Mouse (Mus musculus): ENCODE measurements around the gene Srebf1. TPM values are rescaled to one million over a fixed set of nuclear protein-coding genes. Genes with fewer than 3 reads are reported as not detected.
A peak's percentile ranks its signal among the peaks of the same experiment; 100 is the strongest.

Gene Srebf1
- total RNA-seq, 2 experiments from 2014 or later, result 35.8 to 50.8 TPM

DNA sequence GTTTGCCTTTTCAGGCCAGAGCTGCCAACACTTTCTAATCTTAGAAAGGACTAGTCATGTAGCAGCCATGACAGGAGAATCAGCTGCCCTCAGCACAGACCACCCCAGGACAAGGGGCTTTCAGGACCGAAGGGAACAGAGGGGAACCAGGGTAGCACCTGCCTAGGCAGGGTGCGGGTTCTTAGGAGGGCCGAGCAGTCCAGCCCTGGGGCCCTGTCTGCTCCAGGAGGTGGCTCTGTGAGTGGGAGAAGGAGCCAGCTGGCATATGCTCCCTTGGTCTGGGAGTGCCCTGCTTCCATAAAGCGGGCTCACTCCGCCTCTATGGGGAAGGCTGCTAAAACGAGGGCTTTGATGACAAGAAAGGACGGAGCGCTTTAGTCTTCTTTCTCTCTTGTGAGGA lies 10.9 kb upstream of the Srebf1 start:
- peak; percentile 51 for DNase-seq

DNA sequence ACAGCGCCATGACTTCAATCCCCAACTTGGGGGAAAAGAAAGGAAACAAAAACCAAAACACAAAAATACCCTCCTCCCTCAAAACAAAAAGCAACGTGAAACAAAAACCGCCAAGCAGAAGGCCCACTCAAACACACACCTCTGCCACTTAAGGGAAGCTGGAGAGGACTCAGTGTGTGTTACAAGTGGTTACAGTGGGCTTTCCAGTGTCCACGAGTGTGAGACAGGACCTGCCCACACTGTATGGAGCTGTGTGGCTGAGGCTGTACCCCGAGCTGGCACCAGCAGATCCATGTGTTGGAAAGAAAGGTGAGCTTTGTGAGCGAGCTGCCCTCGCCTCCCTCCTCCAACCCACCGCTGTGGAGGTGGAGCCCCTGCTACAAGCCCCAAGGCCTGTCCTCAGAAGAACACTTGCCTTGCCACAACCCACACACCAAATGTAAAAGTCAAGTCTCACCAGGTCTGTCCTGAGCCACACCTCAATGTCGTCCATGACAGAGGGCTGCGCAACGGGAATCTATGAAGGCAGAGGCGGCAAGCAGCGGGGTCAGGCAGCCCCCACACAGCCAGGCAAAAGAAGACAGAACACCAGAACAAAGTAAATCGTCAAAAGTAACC lies 10.2 kb upstream of the Srebf1 start:
- DNase-seq, result no peak

DNA sequence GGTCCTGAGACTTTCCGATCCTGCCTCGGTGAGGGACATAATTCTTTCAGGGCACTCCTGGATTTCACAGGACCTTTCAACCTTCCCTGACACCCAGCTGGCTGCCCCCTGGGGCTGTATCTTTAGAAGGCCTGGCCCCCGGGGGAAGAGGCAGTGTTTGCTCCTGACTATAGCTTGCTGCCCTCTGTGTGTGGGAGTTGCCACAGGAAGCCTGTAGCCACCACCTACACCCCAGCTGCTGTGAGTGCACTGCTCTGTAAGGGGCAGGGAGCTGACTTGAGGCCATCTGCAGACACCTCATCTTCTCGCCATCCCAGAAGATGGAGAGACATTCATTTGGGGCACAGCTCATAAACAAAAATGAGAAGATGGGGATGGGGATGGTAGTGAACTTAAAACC lies 9.6 kb upstream of the Srebf1 start:
- no peak for DNase-seq

DNA sequence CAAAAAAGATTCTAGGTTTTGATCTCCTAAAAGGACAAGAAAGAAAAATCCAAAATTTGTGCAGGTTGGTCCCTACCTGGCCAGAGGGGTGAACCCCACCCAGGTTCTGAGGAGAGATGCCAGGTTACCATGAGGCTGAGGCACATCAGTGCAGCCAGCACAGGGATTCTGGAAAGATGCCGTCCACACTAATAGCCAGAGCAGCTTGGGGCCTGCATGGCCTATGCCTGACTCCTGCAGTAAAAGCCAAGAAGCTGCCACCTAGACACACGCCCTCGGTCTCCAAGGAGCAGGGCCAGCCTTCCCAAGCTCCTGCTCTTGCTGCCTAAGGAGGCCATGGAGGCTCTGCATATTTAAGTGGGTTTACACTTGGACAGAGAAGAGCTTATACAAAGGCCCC lies 8.9 kb upstream of the Srebf1 start:
- DNase-seq, result no peak

DNA sequence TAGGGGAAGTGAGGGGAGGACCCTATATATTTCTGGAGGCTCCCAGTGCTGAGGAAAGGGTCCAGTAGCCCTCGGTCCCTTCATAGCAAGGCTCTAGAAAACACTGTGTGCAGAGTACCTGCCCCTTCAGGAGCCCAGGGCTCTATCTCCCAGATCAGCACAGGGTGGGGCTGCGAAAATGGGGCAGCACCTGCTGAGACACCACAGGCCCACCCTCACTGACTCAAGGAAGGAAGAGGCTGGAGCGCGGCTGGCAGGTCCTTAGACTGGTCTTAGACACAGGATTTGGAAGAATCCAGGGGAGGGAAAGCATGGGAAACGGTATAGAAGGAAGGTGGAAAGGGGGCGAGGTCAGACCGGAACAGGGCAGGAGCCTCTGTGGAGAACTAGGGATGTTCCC lies 8.1 kb upstream of the Srebf1 start:
- no peak for DNase-seq

DNA sequence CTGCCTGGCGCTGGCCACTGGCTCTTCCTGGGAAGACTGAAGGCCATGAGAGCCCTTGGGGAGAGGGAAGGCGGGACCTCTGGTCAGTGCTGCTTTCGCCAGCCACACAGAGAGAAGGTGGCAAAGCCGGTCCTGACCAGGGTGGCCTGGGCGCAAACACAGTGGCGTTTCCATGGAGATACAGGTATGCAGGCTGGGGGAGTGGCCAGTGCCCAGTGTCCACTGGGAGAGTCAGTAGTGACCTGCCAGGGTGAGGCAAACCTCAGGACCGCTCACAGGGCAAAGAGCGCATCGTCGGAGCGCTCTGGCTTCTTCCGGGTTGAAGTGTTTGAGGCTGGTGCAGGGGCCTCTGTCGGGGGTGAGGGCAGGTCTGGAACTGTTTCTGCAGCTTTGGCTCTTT lies 7.4 kb upstream of the Srebf1 start:
- DNase-seq, result no peak

DNA sequence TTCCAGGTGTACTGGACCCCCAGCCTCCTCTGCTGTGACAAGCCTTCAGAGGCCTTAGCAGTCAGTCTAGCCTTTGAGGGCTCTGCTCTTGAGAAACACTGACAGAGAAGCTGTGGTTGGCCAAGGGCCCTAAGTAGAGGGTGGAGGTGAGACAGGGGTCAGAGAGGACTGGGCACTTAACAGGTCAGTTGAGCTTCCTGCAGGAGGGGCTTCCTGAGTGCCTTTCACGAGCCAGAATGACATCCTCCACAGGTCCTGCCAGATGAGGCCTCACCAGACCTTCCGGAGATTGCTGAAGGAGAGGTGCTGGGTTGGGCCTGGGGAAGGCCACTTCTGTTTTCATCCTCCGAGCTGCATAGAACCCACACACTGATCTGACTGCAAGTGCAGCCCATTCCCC lies 6.1 kb upstream of the Srebf1 start:
- no peak for DNase-seq

DNA sequence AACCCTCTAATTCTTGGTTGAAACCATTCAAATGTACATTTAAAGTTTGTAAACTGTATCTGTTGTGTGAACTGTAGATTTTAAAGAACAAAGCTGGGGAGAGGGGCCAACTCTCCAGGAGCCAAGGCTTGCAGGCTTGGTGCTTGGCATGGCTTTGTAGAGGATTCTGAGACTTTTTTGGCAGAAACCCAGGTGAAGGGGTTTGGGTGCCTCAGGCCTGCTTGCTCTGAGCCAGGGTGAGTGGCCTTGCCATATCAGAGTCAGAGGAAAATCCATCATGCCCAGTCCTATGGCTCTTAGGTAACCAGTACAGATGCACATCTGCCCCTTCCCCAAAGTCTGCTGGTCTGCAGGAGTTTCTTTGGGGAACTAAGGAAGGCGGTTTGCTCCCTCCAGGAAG lies 3.5 kb upstream of the Srebf1 start:
- DNase-seq, result no peak

DNA sequence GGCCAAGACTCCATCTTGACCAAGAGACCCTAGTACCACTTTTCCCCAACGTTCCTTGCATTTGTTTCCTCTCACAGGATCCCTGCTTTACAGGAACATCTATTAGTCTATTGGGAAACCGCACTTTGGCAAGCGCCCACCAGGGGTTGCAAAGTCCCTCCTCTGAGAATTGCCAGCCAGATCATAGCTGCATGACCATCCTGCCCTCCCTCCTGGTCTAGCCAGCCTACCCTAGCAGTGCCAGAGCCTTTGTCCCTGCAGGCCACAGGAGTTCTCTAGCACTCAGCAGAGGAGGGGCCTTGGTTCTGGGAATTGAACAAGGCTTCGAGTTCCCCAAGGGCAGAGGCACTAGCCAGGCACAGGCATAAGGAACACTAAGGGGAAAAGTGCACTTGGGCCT lies 2.3 kb upstream of the Srebf1 start:
- peak; percentile 60 for DNase-seq

DNA sequence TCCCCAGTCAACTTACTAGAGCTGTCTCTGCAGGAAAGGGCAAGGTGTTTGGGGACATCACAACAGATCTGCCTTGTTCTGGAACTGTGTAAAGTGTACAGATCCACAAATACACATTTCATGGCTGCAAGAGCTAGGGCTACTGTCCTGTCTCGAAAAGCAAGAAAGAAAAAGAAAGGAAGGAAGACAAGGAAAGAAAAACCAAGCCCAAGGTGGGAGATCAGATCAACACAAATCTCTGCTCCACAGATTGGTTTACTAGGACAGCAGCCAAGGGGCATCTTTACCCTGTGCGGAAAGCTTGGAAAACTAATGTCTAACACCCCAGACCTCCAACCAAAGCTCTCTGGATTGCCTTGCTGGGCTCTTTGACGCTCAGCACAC lies 304 bp downstream of the Srebf1 start:
- no peak for DNase-seq

DNA sequence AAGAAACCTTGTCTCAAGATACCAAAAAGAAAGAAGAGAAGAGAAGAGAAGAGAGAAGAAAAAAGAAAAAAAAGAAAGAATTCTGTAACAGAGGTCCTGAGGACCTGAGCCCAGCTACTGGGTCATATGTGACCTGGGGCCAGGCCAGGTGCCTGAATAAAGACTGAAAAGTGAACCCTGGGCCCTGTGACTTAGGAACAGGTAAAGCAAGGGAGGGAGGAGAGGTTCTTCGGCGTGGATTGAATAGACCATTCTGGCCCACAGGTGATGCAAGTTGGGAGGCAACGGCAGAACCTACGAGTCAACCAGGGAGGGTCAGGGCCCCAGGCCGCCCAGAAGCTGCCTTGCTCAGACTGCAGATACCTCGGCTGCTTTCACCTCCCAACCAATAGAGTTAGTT lies 956 bp downstream of the Srebf1 start:
- no peak for DNase-seq

DNA sequence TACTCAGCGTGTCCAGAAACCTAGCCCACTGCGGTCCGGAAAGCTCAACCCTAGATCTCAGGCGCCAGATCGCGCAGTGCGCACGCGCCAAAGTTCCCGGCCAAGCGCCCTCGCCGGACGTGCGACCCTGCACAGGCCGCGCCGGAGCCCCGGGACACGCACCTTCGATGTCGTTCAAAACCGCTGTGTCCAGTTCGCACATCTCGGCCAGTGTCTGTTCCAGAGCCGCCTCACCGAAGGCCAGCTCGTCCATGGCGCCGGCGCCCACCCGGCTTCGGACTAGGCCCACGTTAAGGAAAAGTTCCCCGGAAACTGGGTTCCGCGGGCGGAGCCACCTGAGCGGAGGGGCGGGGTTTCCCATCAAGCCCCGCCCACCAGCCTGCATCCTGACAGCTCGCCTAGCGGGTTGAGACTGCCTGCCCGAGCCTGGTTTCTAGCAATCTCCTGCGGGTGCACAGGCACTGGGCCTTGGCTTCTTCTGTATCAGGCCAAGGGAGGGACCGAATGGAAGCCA lies 2.0 kb downstream of the Srebf1 start:
- DNase-seq, result peak; percentile 94

DNA sequence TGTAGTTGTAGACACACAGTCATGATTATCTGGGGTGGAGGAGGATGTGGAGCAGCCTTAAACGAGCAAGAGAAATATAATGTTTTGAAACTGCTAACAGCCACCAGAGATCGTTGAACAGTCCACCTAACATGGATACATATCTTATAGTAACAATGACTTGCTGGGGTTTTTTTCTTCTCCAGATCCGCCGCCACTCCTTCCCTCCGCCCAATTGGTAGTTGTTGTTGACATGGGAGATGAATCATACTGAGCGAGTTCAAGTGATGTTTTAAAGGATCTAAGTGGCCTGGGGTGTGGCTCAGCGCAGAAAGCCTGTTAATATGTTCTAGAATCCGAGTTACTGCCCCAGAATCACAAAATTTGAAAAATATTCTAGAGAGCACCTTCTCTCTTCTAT lies 2.8 kb downstream of the Srebf1 start:
- DNase-seq, result no peak

DNA sequence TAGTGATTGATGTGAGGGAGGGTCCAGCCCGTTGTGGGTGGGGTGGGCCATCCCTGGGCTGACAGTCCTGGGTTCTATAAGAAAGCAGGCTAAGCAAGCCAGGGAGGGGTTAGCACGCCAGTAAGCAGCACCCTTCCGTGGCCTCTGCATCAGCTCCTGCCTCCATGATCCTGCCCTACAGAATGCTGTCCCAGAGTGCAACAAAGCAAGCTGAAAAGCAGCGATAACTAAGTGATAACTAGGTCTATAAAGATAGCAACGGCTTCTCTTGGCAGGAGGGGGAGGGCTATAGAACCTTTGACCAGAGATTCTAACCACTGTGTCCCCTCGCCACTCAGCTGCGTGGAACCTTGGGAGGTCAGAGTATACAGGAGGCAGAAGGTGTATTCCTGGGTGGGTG lies 4.9 kb downstream of the Srebf1 start:
- DNase-seq, result no peak

DNA sequence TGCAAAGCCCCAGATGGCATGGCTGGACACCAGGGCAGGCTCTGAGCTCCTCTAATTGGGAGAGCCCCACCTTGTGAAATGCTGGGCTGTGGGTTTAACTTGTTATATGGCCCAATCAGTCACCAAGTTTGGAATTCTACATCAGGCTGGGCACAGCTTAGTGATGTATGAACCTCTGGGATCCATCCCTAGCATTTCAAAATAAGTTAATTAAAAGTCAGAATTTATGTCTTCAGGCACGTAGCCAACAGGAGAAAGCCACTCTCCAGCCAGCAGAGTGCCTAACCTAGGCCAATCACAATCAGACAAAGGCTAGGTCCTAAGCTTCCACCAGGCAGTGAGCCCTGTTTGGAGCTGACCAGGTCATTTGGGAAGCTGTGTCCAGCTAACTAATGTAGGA lies 5.7 kb downstream of the Srebf1 start:
- DNase-seq, result no peak

DNA sequence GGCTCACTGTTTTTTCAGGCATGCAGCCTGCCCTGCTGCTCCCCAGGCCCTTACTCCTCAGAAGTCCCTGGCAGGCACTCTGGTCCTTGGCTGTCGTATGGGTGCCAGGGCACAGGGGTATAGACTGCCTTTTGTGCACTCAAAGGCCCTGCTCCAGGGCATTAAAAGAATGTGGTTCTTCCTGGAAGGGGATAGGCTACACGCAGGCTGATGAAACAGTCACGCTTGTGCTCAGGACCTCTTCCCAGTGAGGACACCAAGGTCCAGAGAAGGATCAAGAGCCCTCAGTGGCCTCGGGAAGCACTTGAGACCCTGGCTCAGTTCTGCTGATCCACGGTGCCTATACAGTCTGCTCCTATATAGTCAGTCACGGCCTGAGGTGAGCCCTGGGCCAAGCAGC lies 9.1 kb downstream of the Srebf1 start:
- no peak for DNase-seq

DNA sequence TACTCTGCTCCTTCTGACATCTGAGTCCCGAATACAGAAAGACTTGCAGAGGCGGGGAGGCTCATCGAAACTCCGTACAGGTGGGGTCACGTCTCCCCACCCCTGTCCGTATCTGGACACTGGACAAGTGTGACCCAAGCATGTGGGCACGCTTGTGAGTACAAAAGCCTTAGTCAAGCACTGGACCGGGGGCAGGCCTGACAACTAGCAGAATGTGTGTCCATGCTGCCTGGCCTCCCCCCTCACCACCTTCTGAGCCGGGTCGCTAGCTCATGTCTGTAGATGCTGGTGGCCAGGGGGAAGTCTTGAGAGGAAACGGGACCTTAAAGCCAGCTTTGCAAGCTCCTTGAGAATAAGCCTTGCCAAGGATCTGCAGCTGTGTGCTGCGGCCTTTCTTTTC lies 10.6 kb downstream of the Srebf1 start:
- DNase-seq, result no peak

DNA sequence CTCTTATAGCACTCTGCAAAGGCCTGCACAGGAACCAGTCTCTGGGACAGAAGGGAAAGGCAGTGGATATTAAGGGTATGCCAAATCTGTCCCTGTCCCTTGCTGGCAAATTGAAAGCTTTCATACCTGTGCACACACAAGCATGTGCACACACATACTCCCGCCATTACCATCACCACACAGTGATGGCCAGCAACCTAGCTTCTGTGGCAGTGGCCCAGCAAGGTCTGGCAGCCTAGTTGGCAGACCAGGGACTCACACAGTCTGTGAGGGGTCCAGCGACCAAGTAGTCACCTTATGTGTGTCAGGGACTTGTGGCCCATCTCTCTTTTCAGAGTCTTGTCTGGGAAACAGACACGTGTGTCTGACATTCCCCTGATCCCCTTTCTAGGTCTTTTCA lies 11.2 kb downstream of the Srebf1 start:
- no peak for DNase-seq

DNA sequence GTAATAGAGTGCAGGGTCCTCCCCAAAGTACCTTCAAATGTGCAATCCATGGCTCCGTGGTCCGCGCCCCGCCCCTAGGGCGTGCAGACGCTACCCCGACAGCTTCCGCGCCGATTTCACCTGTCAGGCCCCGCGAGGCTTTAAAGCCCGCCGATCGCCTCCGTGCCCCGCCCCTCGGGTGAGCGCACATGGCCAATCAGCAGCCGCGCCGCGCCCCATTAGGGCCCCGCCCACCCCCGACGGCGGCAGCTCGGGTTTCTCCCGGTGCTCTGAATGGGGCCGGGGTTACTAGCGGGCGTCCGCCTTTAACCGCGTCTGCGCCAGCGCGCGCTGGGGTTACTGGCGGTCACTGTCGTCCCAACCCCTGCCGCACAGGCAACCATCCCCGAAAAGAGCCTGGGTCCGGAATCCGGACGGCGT lies 12.1 kb downstream of the Srebf1 start:
- DNase-seq, result peak; percentile 96

DNA sequence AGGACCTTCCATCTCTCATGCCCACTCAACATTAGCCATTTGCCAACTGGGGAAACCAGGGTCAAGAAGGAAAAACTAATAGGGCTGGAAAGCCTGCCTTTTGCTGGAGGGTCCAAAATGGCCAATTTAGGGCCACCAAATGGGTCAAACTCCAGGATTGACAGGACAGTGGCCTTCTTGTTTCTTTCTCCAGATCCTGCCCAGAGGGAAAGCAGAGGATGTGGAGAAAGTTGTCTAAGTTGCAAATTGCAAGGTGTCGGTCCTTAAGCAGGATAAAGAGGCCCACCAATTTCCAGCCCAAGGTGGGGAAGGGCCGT lies 12.5 kb downstream of the Srebf1 start:
- no peak for DNase-seq

DNA sequence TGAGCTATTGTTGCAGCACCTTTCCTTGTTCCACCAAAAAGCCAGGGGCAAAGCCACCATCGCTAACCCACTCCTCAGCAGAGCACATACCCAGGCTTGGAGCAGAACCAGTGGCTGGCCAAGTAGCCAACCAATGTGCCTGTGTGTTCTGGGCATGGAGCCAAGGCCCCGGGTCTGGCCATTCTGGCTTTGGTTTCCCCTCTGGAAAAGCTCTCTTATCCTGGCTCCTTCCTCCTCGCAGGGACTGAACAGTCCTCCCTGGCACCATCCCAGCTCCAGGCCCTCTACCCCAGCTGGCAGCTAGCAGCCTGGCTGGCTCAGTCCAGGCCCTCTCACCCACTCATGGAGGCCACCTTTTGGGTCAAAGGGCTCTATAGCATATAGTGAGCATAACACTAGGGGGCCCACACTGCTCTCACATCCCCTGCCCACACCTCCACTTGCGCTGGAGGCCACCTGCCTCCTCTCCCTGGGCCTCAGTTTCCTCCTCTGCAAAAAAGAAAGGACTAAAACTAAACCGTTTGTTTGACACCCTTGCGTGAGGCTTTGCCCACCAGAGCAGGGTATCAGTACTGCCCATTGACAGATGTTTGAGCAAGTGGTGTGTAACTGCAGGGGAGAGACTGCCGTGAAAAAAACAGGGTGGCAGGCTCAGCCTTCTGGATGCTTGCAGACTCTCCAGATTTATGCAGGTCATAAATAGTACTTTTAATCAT lies 13.0 kb downstream of the Srebf1 start:
- peak; percentile 92 for DNase-seq

DNA sequence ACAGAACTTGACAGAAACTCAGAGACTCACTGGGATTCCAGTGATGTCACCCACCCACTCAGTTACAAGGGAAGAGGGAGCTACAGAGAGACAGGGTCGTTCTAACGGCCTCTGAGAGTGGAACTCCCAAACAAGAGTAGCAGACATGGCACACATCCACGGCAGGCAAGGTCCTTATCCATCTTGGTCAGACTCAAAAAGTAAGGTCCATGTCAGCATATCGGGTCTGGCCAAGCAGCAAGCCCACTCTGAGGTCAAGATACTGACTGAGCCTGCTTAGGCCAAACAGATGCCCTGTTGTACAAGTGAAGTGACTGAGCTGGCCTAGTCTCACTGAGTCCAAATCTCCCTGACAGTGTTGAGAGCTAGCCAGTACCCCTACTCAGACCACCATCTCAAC lies 13.7 kb downstream of the Srebf1 start:
- no peak for DNase-seq

DNA sequence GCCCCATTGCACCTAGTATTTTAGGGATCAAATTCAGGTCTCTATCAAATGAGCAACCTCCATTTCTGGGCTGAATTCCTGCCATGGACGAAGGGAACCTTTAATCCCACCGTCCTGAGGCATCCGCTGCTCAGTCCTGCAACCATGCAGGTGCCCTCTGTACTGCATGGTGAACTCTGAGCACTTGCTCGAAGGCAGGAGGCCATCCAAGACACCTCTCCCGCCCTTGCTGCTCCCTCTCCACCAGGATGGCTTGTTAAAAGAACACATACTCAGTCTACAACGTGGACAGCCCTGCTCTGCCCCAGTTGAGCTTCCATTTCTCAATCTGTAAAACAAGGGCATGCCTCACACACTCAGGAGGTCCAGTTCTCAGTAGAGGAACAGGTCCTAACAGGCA lies 14.2 kb downstream of the Srebf1 start:
- DNase-seq, result no peak

DNA sequence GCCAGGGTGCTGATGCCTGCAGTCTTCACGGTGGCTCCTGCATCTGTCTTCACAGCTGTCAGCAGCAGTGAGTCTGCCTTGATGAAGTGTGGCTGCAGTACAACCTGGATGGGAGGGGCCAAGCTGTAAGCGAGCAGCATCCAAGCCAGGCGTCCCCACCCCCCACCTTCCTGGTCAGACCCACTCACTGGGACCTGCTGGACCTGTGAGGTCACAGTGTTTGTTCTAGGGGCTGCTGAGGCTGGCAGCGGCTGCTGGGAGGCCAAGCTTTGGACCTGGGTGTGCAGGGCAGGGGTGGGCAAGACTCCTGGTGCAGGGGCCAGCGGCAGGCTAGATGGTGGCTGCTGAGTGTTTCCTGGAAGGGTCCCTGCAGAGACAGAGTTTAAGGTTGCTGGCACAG lies 16.2 kb downstream of the Srebf1 start:
- DNase-seq, result no peak

DNA sequence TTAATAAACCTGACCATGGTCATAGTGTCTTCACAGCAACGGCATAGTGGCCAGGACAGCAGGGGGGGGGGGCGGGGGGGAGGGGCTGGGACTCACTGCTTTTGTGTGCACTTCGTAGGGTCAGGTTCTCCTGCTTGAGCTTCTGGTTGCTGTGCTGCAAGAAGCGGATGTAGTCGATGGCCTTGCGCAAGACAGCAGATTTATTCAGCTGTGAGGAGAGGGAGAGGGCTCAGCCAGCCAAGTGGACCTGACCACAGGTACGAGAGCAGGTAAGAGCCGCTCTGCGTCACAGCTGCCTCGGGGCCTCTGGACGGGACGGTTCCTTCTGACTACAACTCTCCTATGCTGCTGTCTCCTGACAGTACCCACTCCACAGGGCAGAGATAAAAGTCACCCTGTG lies 17.4 kb downstream of the Srebf1 start:
- no peak for DNase-seq
